Mouse (Mus musculus): ENCODE results near the gene Rpia. TPM values are rescaled to one million over a fixed set of nuclear protein-coding genes. Genes with fewer than 3 reads are reported as not detected.
"Not testable (repeated sequence)": the region's sequence is repeated elsewhere in the genome, so short reads cannot be mapped to it uniquely, and the experiment has no call there.

Gene Rpia
- polyA plus RNA-seq, 1 experiment from 2014 or later = 2.6 TPM

GRCm38 (mm10) chr6:70829451-70829850, 37.4 kb upstream of the Rpia start:
- no peaks in the 10 kb centered on the region for H3K27me3 ChIP-seq (ENCODE audit: control insufficient read depth, insufficient read depth, low read length)
- no peak overlapping the region for H3K9ac ChIP-seq (ENCODE audit: low read length)
- no peak for ATAC-seq (ENCODE audit: low FRiP score, low TSS enrichment)
- TF ChIP-seq CTCF (IDR thresholded peaks at IDR 0.05; ENCODE audit: low read depth) = no peak
- no peak for TF ChIP-seq EP300 (optimal IDR thresholded peaks at IDR 0.05)
- no peak overlapping the region for H3K27ac ChIP-seq (replicated peaks)
- no peak overlapping the region for H3K4me3 ChIP-seq (ENCODE audit: low read depth, low read length)
- WGBS = 55% methylated on average over 2 of the region's 2 CpGs
- no peak overlapping the region for H3K4me2 ChIP-seq (replicated peaks; ENCODE audit: low read depth)
- H3K9me3 ChIP-seq (ENCODE audit: control insufficient read depth, low read length) = no peaks in the 10 kb centered on the region
- H3K4me1 ChIP-seq (replicated peaks; ENCODE audit: control insufficient read depth, insufficient read depth) = no peaks in the 10 kb centered on the region
- no peak for DNase-seq (ENCODE audit: low spot score)
- H3K36me3 ChIP-seq (ENCODE audit: control insufficient read depth, insufficient read depth, low read length) = no peaks in the 10 kb centered on the region

- 27% methylated on average over 4 of the region's 4 CpGs for WGBS
- Histone ChIP-seq H3K4me3 (ENCODE audit: low read depth, low read length) (peak overlapping the region; percentile 38; the same call in 1 of the 2 replicates), H3K9ac (ENCODE audit: low read length) (no peak overlapping the region), H3K4me1 (replicated peaks; ENCODE audit: control insufficient read depth, insufficient read depth) (peaks cover 4% of the 10 kb centered on the region; the same call in 1 of the 2 replicates), H3K4me2 (replicated peaks; ENCODE audit: low read depth) (peak overlapping the region; percentile 68), H3K9me3 (ENCODE audit: control insufficient read depth, low read length) (no peaks in the 10 kb centered on the region), H3K36me3 (ENCODE audit: control insufficient read depth, insufficient read depth, low read length) (no peaks in the 10 kb centered on the region), H3K27ac (replicated peaks) (no peak overlapping the region), H3K27me3 (ENCODE audit: control insufficient read depth, insufficient read depth, low read length) (no peaks in the 10 kb centered on the region)
- ATAC-seq (ENCODE audit: low FRiP score, low TSS enrichment) (no peak), DNase-seq (ENCODE audit: low spot score) (no peak)
- TF ChIP-seq EP300 (optimal IDR thresholded peaks at IDR 0.05) = no peak
- no peak for TF ChIP-seq CTCF (IDR thresholded peaks at IDR 0.05; ENCODE audit: low read depth)
Observed at GRCm38 (mm10) chr6:70824987-70825337, 32.9 kb upstream of the Rpia start.

GRCm38 (mm10) chr6:70824085-70824986, 32.3 kb upstream of the Rpia start:
- peak overlapping the region; percentile 38 for H3K4me3 ChIP-seq (ENCODE audit: low read depth, low read length)
- no peaks in the 10 kb centered on the region for H3K27me3 ChIP-seq (ENCODE audit: control insufficient read depth, insufficient read depth, low read length)
- peak overlapping the region; percentile 43; the same call in 1 of the 2 replicates for H3K9ac ChIP-seq (ENCODE audit: low read length)
- no peak for TF ChIP-seq CTCF (IDR thresholded peaks at IDR 0.05; ENCODE audit: low read depth)
- H3K4me1 ChIP-seq (replicated peaks; ENCODE audit: control insufficient read depth, insufficient read depth) = peaks cover 4% of the 10 kb centered on the region; the same call in 1 of the 2 replicates
- H3K36me3 ChIP-seq (ENCODE audit: control insufficient read depth, insufficient read depth, low read length) = no peaks in the 10 kb centered on the region
- ATAC-seq (ENCODE audit: low FRiP score, low TSS enrichment) = peak; percentile 90
- WGBS = 7% methylated on average over 23 of the region's 23 CpGs
- H3K27ac ChIP-seq (replicated peaks) = 0 out of 2 replicates have a peak overlapping the region, but pooled peaks have one; percentile 24
- peak; percentile 68 for DNase-seq (ENCODE audit: low spot score)
- no peaks in the 10 kb centered on the region for H3K9me3 ChIP-seq (ENCODE audit: control insufficient read depth, low read length)
- H3K4me2 ChIP-seq (replicated peaks; ENCODE audit: low read depth) = peak overlapping the region; percentile 68

- not testable (repeated sequence) for H3K4me1 ChIP-seq (replicated peaks; ENCODE audit: control insufficient read depth, insufficient read depth); H3K36me3 ChIP-seq (ENCODE audit: control insufficient read depth, insufficient read depth, low read length); ATAC-seq (ENCODE audit: low FRiP score, low TSS enrichment); H3K4me2 ChIP-seq (replicated peaks; ENCODE audit: low read depth); H3K27me3 ChIP-seq (ENCODE audit: control insufficient read depth, insufficient read depth, low read length); H3K27ac ChIP-seq (replicated peaks); H3K4me3 ChIP-seq (ENCODE audit: low read depth, low read length); H3K9me3 ChIP-seq (ENCODE audit: control insufficient read depth, low read length); H3K9ac ChIP-seq (ENCODE audit: low read length); DNase-seq (ENCODE audit: low spot score)
- WGBS = 63% methylated on average over 4 of the region's 4 CpGs
Observed at GRCm38 (mm10) chr6:70823277-70823676, 31.2 kb upstream of the Rpia start.

GRCm38 (mm10) chr6:70822386-70822910, 30.4 kb upstream of the Rpia start:
- no peak for DNase-seq (ENCODE audit: low spot score)
- Histone ChIP-seq H3K27me3 (ENCODE audit: control insufficient read depth, insufficient read depth, low read length) (no peaks in the 10 kb centered on the region), H3K27ac (replicated peaks) (no peak overlapping the region), H3K4me1 (replicated peaks; ENCODE audit: control insufficient read depth, insufficient read depth) (peaks cover 4% of the 10 kb centered on the region; the same call in 1 of the 2 replicates), H3K36me3 (ENCODE audit: control insufficient read depth, insufficient read depth, low read length) (no peaks in the 10 kb centered on the region), H3K9ac (ENCODE audit: low read length) (no peak overlapping the region), H3K9me3 (ENCODE audit: control insufficient read depth, low read length) (no peaks in the 10 kb centered on the region), H3K4me3 (ENCODE audit: low read depth, low read length) (no peak overlapping the region), H3K4me2 (replicated peaks; ENCODE audit: low read depth) (no peak overlapping the region)
- TF ChIP-seq CTCF (IDR thresholded peaks at IDR 0.05; ENCODE audit: low read depth) = no peak
- no peak for TF ChIP-seq EP300 (optimal IDR thresholded peaks at IDR 0.05)
- no peak for ATAC-seq (ENCODE audit: low FRiP score, low TSS enrichment)
- WGBS = 40% methylated on average over 5 of the region's 5 CpGs

- H3K36me3 ChIP-seq (ENCODE audit: control insufficient read depth, insufficient read depth, low read length) = no peaks in the 10 kb centered on the region
- DNase-seq (ENCODE audit: low spot score) = no peak
- no peak overlapping the region for H3K4me3 ChIP-seq (ENCODE audit: low read depth, low read length)
- peaks cover 4% of the 10 kb centered on the region; the same call in 1 of the 2 replicates for H3K4me1 ChIP-seq (replicated peaks; ENCODE audit: control insufficient read depth, insufficient read depth)
- no peak for TF ChIP-seq CTCF (IDR thresholded peaks at IDR 0.05; ENCODE audit: low read depth)
- no peak for TF ChIP-seq EP300 (optimal IDR thresholded peaks at IDR 0.05)
- no peak overlapping the region for H3K27ac ChIP-seq (replicated peaks)
- H3K4me2 ChIP-seq (replicated peaks; ENCODE audit: low read depth) = no peak overlapping the region
- H3K9ac ChIP-seq (ENCODE audit: low read length) = no peak overlapping the region
- H3K9me3 ChIP-seq (ENCODE audit: control insufficient read depth, low read length) = no peaks in the 10 kb centered on the region
- WGBS = 67% methylated on average over 2 of the region's 2 CpGs
- ATAC-seq (ENCODE audit: low FRiP score, low TSS enrichment) = no peak
- H3K27me3 ChIP-seq (ENCODE audit: control insufficient read depth, insufficient read depth, low read length) = no peaks in the 10 kb centered on the region
Observed at GRCm38 (mm10) chr6:70821566-70821965, 29.5 kb upstream of the Rpia start.

Data from stomach, postnatal 0 days (tissue).